Mouse (Mus musculus) layer of hippocampus, adult 18-20 months (tissue): ENCODE measurements around the gene Plk1. TPM values are rescaled to one million over a fixed set of nuclear protein-coding genes. Genes with fewer than 3 reads are reported as not detected.
A peak's percentile ranks its signal among the peaks of the same experiment; 100 is the strongest.

ENCODE experiments used
- DNase-seq, 2 experiments: peaks; one replicate each; pipeline ENCODE4 v3.0.0; 2022; ENCODE audit warnings: low spot score in 2 of 2
- long read RNA-seq: library from polyadenylated mRNA; stranded (forward); transcript quantifications from one replicate; pipeline ENCODE4 v2.0.0, GENCODE M21; 2021
- total RNA-seq, 2 experiments: library from RNA; stranded (reverse); gene quantifications; 2 replicates each; pipeline ENCODE4 v1.2.3; 2021

The Plk1 gene
- total RNA-seq, result 1 to 10 TPM; 1.4 to 1.9 TPM
- long read RNA-seq, partial matches to known transcripts, result 0 of 1 reads
- long read RNA-seq, other reads (novel, unspliced or antisense), result 1 of 1 reads

GRCm38 (mm10) chr7:122158915-122159902, at the start of gene Plk1:
Gene Plk1 (plus strand): TSS chr7:122159439.
- DNase-seq, result peak; percentile 76 to 82

- no peak for DNase-seq
Measured at GRCm38 (mm10) chr7:122123518-122123917, 35.7 kb upstream of the Plk1 start.

- DNase-seq, result no peak
Measured at GRCm38 (mm10) chr7:122125636-122126035, 33.6 kb upstream of the Plk1 start.

GRCm38 (mm10) chr7:122126946-122127345, 32.3 kb upstream of the Plk1 start:
- DNase-seq, result no peak

- no peak for DNase-seq
Measured at GRCm38 (mm10) chr7:122131834-122132233, 27.4 kb upstream of the Plk1 start.

- peak; percentile 97 to 99 for DNase-seq
Measured at GRCm38 (mm10) chr7:122132497-122133337, 26.5 kb upstream of the Plk1 start, which contains the start of the genes Palb2 and Dctn5. Gene Palb2 (minus strand): TSS chr7:122132985. Gene Dctn5 (plus strand): TSS chr7:122133041.

GRCm38 (mm10) chr7:122133338-122133625, 26.0 kb upstream of the Plk1 start:
- no peak for DNase-seq

GRCm38 (mm10) chr7:122135070-122135469, 24.2 kb upstream of the Plk1 start:
- no peak for DNase-seq

GRCm38 (mm10) chr7:122137071-122137470, 22.2 kb upstream of the Plk1 start:
- DNase-seq, result no peak

- DNase-seq, result no peak
Measured at GRCm38 (mm10) chr7:122138190-122138589, 21.0 kb upstream of the Plk1 start.

- DNase-seq, result no peak
Measured at GRCm38 (mm10) chr7:122140991-122141390, 18.2 kb upstream of the Plk1 start.

GRCm38 (mm10) chr7:122152473-122152872, 6.8 kb upstream of the Plk1 start:
- DNase-seq, result no peak

- no peak for DNase-seq
Measured at GRCm38 (mm10) chr7:122158488-122158887, 751 bp upstream of the Plk1 start.

GRCm38 (mm10) chr7:122160037-122160436, 798 bp downstream of the Plk1 start:
- DNase-seq, result no peak

GRCm38 (mm10) chr7:122163766-122164165, 4.5 kb downstream of the Plk1 start:
- no peak for DNase-seq

GRCm38 (mm10) chr7:122167203-122167602, 8.0 kb downstream of the Plk1 start:
- DNase-seq, result no peak

- no peak for DNase-seq
Measured at GRCm38 (mm10) chr7:122170705-122171104, 11.5 kb downstream of the Plk1 start.

GRCm38 (mm10) chr7:122171613-122172012, 12.4 kb downstream of the Plk1 start:
- DNase-seq, result no peak

GRCm38 (mm10) chr7:122180720-122181119, 21.5 kb downstream of the Plk1 start:
- DNase-seq, result no peak

- no peak for DNase-seq
Measured at GRCm38 (mm10) chr7:122184569-122184968, 25.3 kb downstream of the Plk1 start.

GRCm38 (mm10) chr7:122186043-122186442, 26.8 kb downstream of the Plk1 start, which contains the start of gene Ern2:
Gene Ern2 (minus strand): TSS chr7:122186207.
- DNase-seq, result no peak

- peak in 1 of 2 experiments; percentile 28 for DNase-seq
Measured at GRCm38 (mm10) chr7:122189484-122189883, 30.2 kb downstream of the Plk1 start.
